20 mouse cellular contexts compared by ENCODE assay signal in genomic region chr13:56344355-56344754, GRCm38 (mm10).
"Had no signal": no experiment of that assay in that cellular context is flagged by ENCODE, and none has a peak within 500 bp of the region (broad histone marks: within the 10 kb centered on the region; RNA-seq: fewer than 3 reads in every experiment).

No protein-coding gene starts in this region.

- ATAC-seq: intestine, embryonic 15.5 days; liver, embryonic 12.5 days; midbrain, embryonic 15.5 days had no signal

- H3K27ac ChIP-seq: intestine, embryonic 15.5 days; left cerebral cortex, adult 2 months; liver, embryonic 12.5 days; liver, embryonic 15.5 days; macrophage; midbrain, embryonic 12.5 days; midbrain, embryonic 15.5 days; neural tube, embryonic 12.5 days; stomach, embryonic 15.5 days had no signal

- H3K36me3 ChIP-seq: intestine, embryonic 15.5 days; liver, embryonic 12.5 days; liver, embryonic 15.5 days; midbrain, embryonic 12.5 days; midbrain, embryonic 15.5 days; neural tube, embryonic 12.5 days; stomach, embryonic 15.5 days had no signal

- H3K27me3 ChIP-seq: intestine, embryonic 15.5 days; liver, embryonic 12.5 days; liver, embryonic 15.5 days; midbrain, embryonic 15.5 days; neural tube, embryonic 12.5 days; stomach, embryonic 15.5 days had no signal

- H3K4me3 ChIP-seq: intestine, embryonic 15.5 days; left cerebral cortex, adult 2 months; liver, embryonic 12.5 days; liver, embryonic 15.5 days; midbrain, embryonic 12.5 days; midbrain, embryonic 15.5 days; neural tube, embryonic 12.5 days; stomach, embryonic 15.5 days had no signal

- H3K4me2 ChIP-seq: intestine, embryonic 15.5 days; liver, embryonic 12.5 days; liver, embryonic 15.5 days; midbrain, embryonic 12.5 days; midbrain, embryonic 15.5 days; neural tube, embryonic 12.5 days; stomach, embryonic 15.5 days had no signal

- H3K9me3 ChIP-seq: intestine, embryonic 15.5 days; liver, embryonic 12.5 days; liver, embryonic 15.5 days; midbrain, embryonic 12.5 days; midbrain, embryonic 15.5 days; neural tube, embryonic 12.5 days; stomach, embryonic 15.5 days had no signal

- DNase-seq: kidney, adult 2 months; kidney, postnatal 14 days; layer of hippocampus, postnatal 36 days; left cerebral cortex, postnatal 4 days; liver; lung, adult 18-20 months; lung, postnatal 14 days; retina, postnatal 1 day; right cerebral cortex, postnatal 25 days; spleen, adult 18-20 months; thymus, postnatal 25 days had no signal

- H3K9ac ChIP-seq: intestine, embryonic 15.5 days; liver, embryonic 12.5 days; liver, embryonic 15.5 days; midbrain, embryonic 12.5 days; midbrain, embryonic 15.5 days; neural tube, embryonic 12.5 days; stomach, embryonic 15.5 days had no signal

- H3K4me1 ChIP-seq: intestine, embryonic 15.5 days; liver, embryonic 12.5 days; liver, embryonic 15.5 days; midbrain, embryonic 15.5 days; neural tube, embryonic 12.5 days had no signal
